Mouse (Mus musculus) frontal cortex, postnatal 14 days (tissue): Measurements from ENCODE around the gene As3mt.
A peak's percentile ranks its signal among the peaks of the same experiment; 100 is the strongest.
"Not testable (repeated sequence)": the region's sequence is repeated elsewhere in the genome, so short reads cannot be mapped to it uniquely, and the experiment has no call there.

Source experiments
- DNase-seq, 2 experiments: peaks; one replicate each; pipeline ENCODE4 v3.0.0; 2022; ENCODE audit warnings: low spot score in 2 of 2

Gene As3mt

GRCm38 (mm10) chr19:46752235-46752634 is 45.0 kb downstream of the As3mt start:
- DNase-seq = no peak

GRCm38 (mm10) chr19:46755066-46755465 is 47.8 kb downstream of the As3mt start:
- DNase-seq = no peak

- no peak for DNase-seq
Observed at GRCm38 (mm10) chr19:46756221-46756620, 49.0 kb downstream of the As3mt start.

- no peak for DNase-seq
Observed at GRCm38 (mm10) chr19:46759096-46759495, 51.8 kb downstream of the As3mt start.

- not testable (repeated sequence) for DNase-seq
Observed at GRCm38 (mm10) chr19:46759909-46760308, 52.7 kb downstream of the As3mt start.

- DNase-seq = peak in 1 of 2 experiments; percentile 88
Observed at GRCm38 (mm10) chr19:46760375-46761160, 53.3 kb downstream of the As3mt start.

- peak; percentile 100 for DNase-seq
Observed at GRCm38 (mm10) chr19:46761247-46761946, 54.1 kb downstream of the As3mt start, which contains the start of gene Cnnm2. Gene Cnnm2 (plus strand): TSS chr19:46761596.

- no peak for DNase-seq
Observed at GRCm38 (mm10) chr19:46761971-46762290, 54.7 kb downstream of the As3mt start.

GRCm38 (mm10) chr19:46762291-46762991 is 55.2 kb downstream of the As3mt start:
- DNase-seq = peak; percentile 34 to 44

- no peak for DNase-seq
Observed at GRCm38 (mm10) chr19:46762992-46763342, 55.7 kb downstream of the As3mt start.

- DNase-seq = no peak
Observed at GRCm38 (mm10) chr19:46763356-46763755, 56.1 kb downstream of the As3mt start.

- no peak for DNase-seq
Observed at GRCm38 (mm10) chr19:46763932-46764762, 56.9 kb downstream of the As3mt start.

GRCm38 (mm10) chr19:46764763-46765117 is 57.5 kb downstream of the As3mt start:
- DNase-seq = no peak

GRCm38 (mm10) chr19:46766125-46766524 is 58.9 kb downstream of the As3mt start:
- DNase-seq = no peak

GRCm38 (mm10) chr19:46769759-46770158 is 62.5 kb downstream of the As3mt start:
- no peak for DNase-seq

GRCm38 (mm10) chr19:46771801-46772200 is 64.5 kb downstream of the As3mt start:
- DNase-seq = no peak

GRCm38 (mm10) chr19:46776391-46776790 is 69.1 kb downstream of the As3mt start:
- no peak for DNase-seq

- DNase-seq = no peak
Observed at GRCm38 (mm10) chr19:46776850-46777249, 69.6 kb downstream of the As3mt start.

- no peak for DNase-seq
Observed at GRCm38 (mm10) chr19:46777928-46778680, 70.8 kb downstream of the As3mt start.

GRCm38 (mm10) chr19:46779130-46779529 is 71.9 kb downstream of the As3mt start:
- DNase-seq = not testable (repeated sequence)

GRCm38 (mm10) chr19:46784038-46784437 is 76.8 kb downstream of the As3mt start:
- DNase-seq = no peak
